Mouse (Mus musculus): ENCODE results near the gene Bnc2. TPM values are rescaled to one million over a fixed set of nuclear protein-coding genes. Genes with fewer than 3 reads are reported as not detected.

Gene Bnc2
- polyA plus RNA-seq, 1 experiment from 2014 or later: 17.2 TPM

DNA sequence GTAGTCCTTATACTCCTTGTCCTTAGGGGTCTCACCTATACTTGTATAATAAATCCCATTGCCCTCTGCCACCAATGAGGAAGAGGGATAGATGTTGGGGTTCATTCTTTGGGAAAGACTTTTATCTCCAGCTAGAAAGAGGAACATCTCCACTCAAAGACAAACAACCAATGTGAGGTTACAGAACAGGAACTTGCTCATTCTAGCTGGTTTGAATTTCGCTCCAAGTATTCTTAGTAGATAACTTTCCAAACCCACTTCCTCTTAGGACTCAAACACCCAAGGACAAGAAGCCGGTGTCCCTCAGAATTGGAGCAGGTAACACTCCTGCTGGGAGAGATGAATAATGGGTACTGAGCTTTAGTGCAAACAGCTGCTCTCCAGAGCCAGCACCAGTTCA is 315.1 kb downstream of the Bnc2 start:
- ATAC-seq (ENCODE audit: insufficient read depth, low FRiP score): no peak

DNA sequence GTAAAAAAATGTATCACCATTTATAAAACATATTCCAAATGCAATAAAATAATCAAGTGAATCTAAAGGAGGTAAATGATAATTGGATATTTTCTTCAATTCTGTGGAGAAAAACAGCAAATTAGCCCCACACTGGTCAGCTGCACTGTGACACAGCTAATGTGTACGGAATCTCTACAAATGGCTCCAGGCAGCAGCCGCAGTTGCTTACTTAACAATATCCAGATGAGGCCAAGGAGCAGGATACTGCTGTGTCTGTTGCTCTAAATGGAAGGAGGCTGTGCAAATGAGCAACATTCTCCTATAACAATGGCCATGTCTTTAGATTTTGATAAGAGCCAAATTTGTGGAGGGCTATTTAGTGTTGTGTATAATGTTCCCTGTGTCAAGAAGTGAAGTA is 316.9 kb downstream of the Bnc2 start:
- Histone ChIP-seq H3K4me2 (ENCODE audit: low read depth, low read length) (no peak overlapping the region), H3K36me3 (ENCODE audit: control insufficient read depth, insufficient read depth, low read length) (no peaks in the 10 kb centered on the region), H3K9me3 (replicated peaks; ENCODE audit: control insufficient read depth, low read length) (no peaks in the 10 kb centered on the region), H3K9ac (ENCODE audit: low read length) (no peak overlapping the region), H3K27ac (ENCODE audit: low read length) (no peak overlapping the region), H3K4me1 (ENCODE audit: control insufficient read depth, insufficient read depth, low read length) (peaks cover 7% of the 10 kb centered on the region; the same call in 1 of the 2 replicates), H3K27me3 (ENCODE audit: control insufficient read depth, insufficient read depth, low read length) (no peaks in the 10 kb centered on the region), H3K4me3 (replicated peaks; ENCODE audit: low read length) (no peak overlapping the region)
- 53% methylated on average over 2 of the region's 2 CpGs for WGBS
- no peak for ATAC-seq (ENCODE audit: insufficient read depth, low FRiP score)

More for the DNA sequence above, 315.1 kb downstream of the Bnc2 start:
- H3K4me3 ChIP-seq (replicated peaks; ENCODE audit: low read length): no peak overlapping the region
- no peak overlapping the region for H3K9ac ChIP-seq (ENCODE audit: low read length)
- 84% methylated on average over 2 of the region's 2 CpGs for WGBS
- H3K36me3 ChIP-seq (ENCODE audit: control insufficient read depth, insufficient read depth, low read length): no peaks in the 10 kb centered on the region
- H3K4me1 ChIP-seq (ENCODE audit: control insufficient read depth, insufficient read depth, low read length): peaks cover 7% of the 10 kb centered on the region; the same call in 1 of the 2 replicates
- H3K27ac ChIP-seq (ENCODE audit: low read length): no peak overlapping the region
- H3K4me2 ChIP-seq (ENCODE audit: low read depth, low read length): no peak overlapping the region
- no peaks in the 10 kb centered on the region for H3K9me3 ChIP-seq (replicated peaks; ENCODE audit: control insufficient read depth, low read length)
- H3K27me3 ChIP-seq (ENCODE audit: control insufficient read depth, insufficient read depth, low read length): no peaks in the 10 kb centered on the region

DNA sequence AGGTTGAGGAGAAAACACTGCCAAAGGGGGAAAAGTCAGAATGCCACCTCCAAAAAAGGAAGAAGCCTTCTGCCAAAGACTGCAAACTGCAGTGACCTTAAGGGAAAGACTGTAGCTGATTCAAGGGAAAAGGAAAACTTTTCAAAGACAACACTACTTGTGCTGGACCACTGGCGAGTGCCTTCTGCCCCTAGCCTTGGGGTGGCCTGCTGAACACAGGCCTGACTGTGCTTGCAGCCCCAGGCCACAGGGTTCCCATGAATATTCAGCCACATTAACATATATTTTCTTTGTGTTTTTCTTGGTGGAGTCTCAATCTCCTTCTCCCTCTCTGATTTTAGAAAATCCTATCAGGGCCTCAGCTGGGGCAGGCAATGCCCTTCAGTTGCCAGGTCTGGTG is 317.7 kb downstream of the Bnc2 start:
- Histone ChIP-seq H3K27ac (ENCODE audit: low read length) (no peak overlapping the region), H3K36me3 (ENCODE audit: control insufficient read depth, insufficient read depth, low read length) (no peaks in the 10 kb centered on the region), H3K27me3 (ENCODE audit: control insufficient read depth, insufficient read depth, low read length) (no peaks in the 10 kb centered on the region), H3K9ac (ENCODE audit: low read length) (no peak overlapping the region), H3K4me3 (replicated peaks; ENCODE audit: low read length) (no peak overlapping the region), H3K4me2 (ENCODE audit: low read depth, low read length) (no peak overlapping the region), H3K4me1 (ENCODE audit: control insufficient read depth, insufficient read depth, low read length) (peaks cover 3% of the 10 kb centered on the region; the same call in 1 of the 2 replicates), H3K9me3 (replicated peaks; ENCODE audit: control insufficient read depth, low read length) (no peaks in the 10 kb centered on the region)
- ATAC-seq (ENCODE audit: insufficient read depth, low FRiP score): no peak
- WGBS: 79% methylated on average over 1 of the region's 1 CpGs

DNA sequence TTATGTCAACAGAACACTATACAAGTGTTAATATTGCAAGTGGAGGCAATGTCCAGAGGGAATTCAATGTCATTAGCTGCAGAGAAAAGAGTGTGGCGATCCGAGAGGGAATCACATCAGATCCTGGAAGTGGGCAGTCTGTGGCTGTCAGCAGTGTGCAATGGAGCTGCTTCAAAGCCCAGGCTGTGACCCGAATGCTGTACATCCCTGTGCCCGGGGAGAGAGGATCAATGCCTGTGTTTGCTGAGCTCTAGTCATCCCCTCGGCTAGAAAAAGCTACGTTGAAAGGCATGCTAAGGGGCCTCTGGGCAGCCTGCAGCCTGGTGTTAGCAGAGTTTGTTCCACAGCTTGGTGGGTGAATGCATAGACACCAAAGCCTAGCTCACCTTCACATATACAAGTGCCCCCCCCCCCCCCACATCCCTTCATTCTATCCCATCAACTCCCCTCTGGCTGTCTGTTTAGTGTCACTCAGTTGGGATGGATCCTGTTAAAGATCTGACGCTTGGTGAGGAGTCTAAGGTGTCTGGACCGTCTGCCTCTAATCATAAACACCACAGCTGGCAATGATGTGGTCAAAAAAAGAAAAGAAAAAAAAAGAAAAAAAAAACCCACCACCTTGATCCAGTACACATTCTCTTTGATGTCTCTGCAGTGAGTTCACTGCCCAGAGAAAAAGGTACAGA is 318.5 kb downstream of the Bnc2 start:
- H3K27me3 ChIP-seq (ENCODE audit: control insufficient read depth, insufficient read depth, low read length): no peaks in the 10 kb centered on the region
- H3K9ac ChIP-seq (ENCODE audit: low read length): no peak overlapping the region
- H3K36me3 ChIP-seq (ENCODE audit: control insufficient read depth, insufficient read depth, low read length): no peaks in the 10 kb centered on the region
- no peak overlapping the region for H3K4me2 ChIP-seq (ENCODE audit: low read depth, low read length)
- no peak for ATAC-seq (ENCODE audit: insufficient read depth, low FRiP score)
- H3K27ac ChIP-seq (ENCODE audit: low read length): no peak overlapping the region
- WGBS: 35% methylated on average over 8 of the region's 8 CpGs
- no peaks in the 10 kb centered on the region for H3K9me3 ChIP-seq (replicated peaks; ENCODE audit: control insufficient read depth, low read length)
- H3K4me1 ChIP-seq (ENCODE audit: control insufficient read depth, insufficient read depth, low read length): no peaks in the 10 kb centered on the region
- no peak overlapping the region for H3K4me3 ChIP-seq (replicated peaks; ENCODE audit: low read length)

DNA sequence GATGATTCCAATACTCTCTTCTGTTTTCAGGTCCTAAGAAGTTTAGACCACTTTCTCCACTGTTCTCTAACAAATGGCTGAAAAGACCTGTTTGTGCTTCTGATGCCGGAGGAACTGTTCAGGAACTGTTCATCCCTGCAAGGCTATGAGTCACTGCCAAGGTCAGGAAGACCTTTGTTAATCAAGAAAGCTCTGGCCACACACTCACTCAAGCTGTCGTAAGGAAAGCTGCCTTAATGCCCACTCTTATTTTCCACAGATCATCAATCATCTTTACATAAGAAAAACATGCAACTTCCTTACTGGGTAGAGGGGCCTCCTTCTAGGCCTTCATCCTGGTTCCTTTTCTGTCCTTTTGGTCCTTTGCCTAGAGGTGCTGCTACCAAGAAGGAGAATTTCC is 322.4 kb downstream of the Bnc2 start:
- no peaks in the 10 kb centered on the region for H3K27me3 ChIP-seq (ENCODE audit: control insufficient read depth, insufficient read depth, low read length)
- no peaks in the 10 kb centered on the region for H3K36me3 ChIP-seq (ENCODE audit: control insufficient read depth, insufficient read depth, low read length)
- peaks cover 4% of the 10 kb centered on the region; the same call in 1 of the 2 replicates for H3K4me1 ChIP-seq (ENCODE audit: control insufficient read depth, insufficient read depth, low read length)
- no peak for ATAC-seq (ENCODE audit: insufficient read depth, low FRiP score)
- H3K9me3 ChIP-seq (replicated peaks; ENCODE audit: control insufficient read depth, low read length): no peaks in the 10 kb centered on the region
- no peak overlapping the region for H3K9ac ChIP-seq (ENCODE audit: low read length)
- H3K27ac ChIP-seq (ENCODE audit: low read length): no peak overlapping the region
- H3K4me2 ChIP-seq (ENCODE audit: low read depth, low read length): no peak overlapping the region
- WGBS: 29% methylated on average over 2 of the region's 2 CpGs
- no peak overlapping the region for H3K4me3 ChIP-seq (replicated peaks; ENCODE audit: low read length)

DNA sequence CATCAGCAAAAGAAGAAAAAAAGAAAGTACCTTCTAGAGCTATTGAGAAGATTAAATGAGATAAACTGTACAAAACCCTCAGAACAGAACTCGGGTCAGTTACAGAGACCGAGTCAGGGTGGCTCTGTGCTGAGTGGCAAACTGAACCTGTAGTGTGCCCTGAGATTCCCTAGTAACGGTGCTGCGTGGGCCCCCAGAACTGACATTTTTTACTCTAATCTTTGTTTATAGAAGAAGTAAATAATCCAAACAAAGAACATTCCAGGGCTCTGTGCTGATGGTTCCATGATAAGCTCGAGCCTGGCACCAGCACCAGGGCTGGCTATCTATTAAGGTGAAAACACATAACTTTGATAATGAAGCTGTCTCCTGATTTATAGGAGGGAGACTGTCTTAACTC is 325.5 kb downstream of the Bnc2 start:
- Histone ChIP-seq H3K36me3 (ENCODE audit: control insufficient read depth, insufficient read depth, low read length) (no peaks in the 10 kb centered on the region), H3K9ac (ENCODE audit: low read length) (no peak overlapping the region), H3K9me3 (replicated peaks; ENCODE audit: control insufficient read depth, low read length) (no peaks in the 10 kb centered on the region), H3K4me3 (replicated peaks; ENCODE audit: low read length) (no peak overlapping the region), H3K27ac (ENCODE audit: low read length) (no peak overlapping the region), H3K4me1 (ENCODE audit: control insufficient read depth, insufficient read depth, low read length) (peaks cover 4% of the 10 kb centered on the region; the same call in 1 of the 2 replicates), H3K4me2 (ENCODE audit: low read depth, low read length) (no peak overlapping the region), H3K27me3 (ENCODE audit: control insufficient read depth, insufficient read depth, low read length) (no peaks in the 10 kb centered on the region)
- ATAC-seq (ENCODE audit: insufficient read depth, low FRiP score): no peak
- WGBS: 15% methylated on average over 5 of the region's 5 CpGs

DNA sequence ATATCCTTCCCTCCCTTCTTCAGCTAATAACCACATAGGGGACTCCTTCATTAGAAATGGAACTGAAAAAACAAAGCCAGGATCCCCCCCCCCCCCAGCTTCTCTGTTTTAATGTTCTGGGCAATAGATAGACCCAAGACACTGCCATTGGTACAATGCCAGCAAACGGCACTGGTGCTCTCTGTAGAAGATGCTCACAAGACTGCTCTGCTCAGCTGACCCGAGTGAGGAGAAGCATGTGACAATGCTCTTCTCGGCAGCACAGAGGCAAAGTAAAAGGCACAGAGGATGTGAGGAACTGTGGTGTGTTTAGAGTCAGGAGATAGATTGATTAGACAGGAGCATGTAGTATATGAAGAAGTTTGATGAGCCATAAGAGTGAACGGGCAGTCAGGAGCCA is 335.9 kb downstream of the Bnc2 start:
- Histone ChIP-seq H3K4me3 (replicated peaks; ENCODE audit: low read length) (no peak overlapping the region), H3K9me3 (replicated peaks; ENCODE audit: control insufficient read depth, low read length) (no peaks in the 10 kb centered on the region), H3K27me3 (ENCODE audit: control insufficient read depth, insufficient read depth, low read length) (no peaks in the 10 kb centered on the region), H3K36me3 (ENCODE audit: control insufficient read depth, insufficient read depth, low read length) (no peaks in the 10 kb centered on the region), H3K4me2 (ENCODE audit: low read depth, low read length) (no peak overlapping the region), H3K9ac (ENCODE audit: low read length) (no peak overlapping the region), H3K27ac (ENCODE audit: low read length) (no peak overlapping the region), H3K4me1 (ENCODE audit: control insufficient read depth, insufficient read depth, low read length) (no peaks in the 10 kb centered on the region)
- ATAC-seq (ENCODE audit: insufficient read depth, low FRiP score): no peak
- 70% methylated on average over 4 of the region's 4 CpGs for WGBS

DNA sequence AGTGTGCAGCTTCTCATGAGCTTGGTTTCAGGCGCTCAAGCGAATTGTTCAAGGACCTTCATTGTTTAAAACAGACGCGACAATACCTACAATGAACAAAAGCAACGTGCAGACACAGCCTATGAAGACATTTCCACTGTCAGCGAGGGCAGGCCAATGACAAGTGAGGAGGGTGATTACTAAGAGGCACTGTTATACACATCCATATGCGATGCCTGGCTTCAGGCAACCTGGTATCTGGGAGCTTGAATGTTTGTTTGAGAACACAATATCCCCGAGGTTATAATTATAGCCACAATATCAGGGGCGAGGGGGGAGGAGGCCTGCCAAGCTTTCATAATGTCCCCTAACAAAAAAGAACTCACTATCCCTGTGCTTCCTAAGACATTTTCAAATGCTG is 343.1 kb downstream of the Bnc2 start:
- 68% methylated on average over 9 of the region's 9 CpGs for WGBS
- Histone ChIP-seq H3K27ac (ENCODE audit: low read length) (no peak overlapping the region), H3K9ac (ENCODE audit: low read length) (no peak overlapping the region), H3K27me3 (ENCODE audit: control insufficient read depth, insufficient read depth, low read length) (no peaks in the 10 kb centered on the region), H3K4me2 (ENCODE audit: low read depth, low read length) (no peak overlapping the region), H3K36me3 (ENCODE audit: control insufficient read depth, insufficient read depth, low read length) (no peaks in the 10 kb centered on the region), H3K4me3 (replicated peaks; ENCODE audit: low read length) (no peak overlapping the region), H3K4me1 (ENCODE audit: control insufficient read depth, insufficient read depth, low read length) (no peaks in the 10 kb centered on the region), H3K9me3 (replicated peaks; ENCODE audit: control insufficient read depth, low read length) (no peaks in the 10 kb centered on the region)
- no peak for ATAC-seq (ENCODE audit: insufficient read depth, low FRiP score)

DNA sequence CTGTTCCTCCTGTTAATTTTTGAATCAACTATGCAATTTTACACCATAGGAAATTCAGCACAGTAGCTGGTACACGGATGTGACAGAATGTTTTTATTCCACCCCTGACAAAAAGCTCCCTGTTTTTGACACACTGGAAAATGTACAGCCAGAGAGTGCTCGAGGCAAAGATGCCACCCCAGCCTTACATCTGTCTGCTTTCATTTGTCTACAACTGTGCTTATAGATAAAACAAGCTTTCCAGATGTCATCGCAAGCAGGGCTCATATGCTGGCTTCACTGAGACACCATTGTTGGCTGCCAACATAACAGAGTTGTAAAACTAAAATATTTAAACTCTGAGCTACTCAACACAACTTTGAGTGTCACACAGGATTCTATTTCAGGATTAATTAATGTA is 343.6 kb downstream of the Bnc2 start:
- Histone ChIP-seq H3K9me3 (replicated peaks; ENCODE audit: control insufficient read depth, low read length) (no peaks in the 10 kb centered on the region), H3K27ac (ENCODE audit: low read length) (no peak overlapping the region), H3K9ac (ENCODE audit: low read length) (no peak overlapping the region), H3K27me3 (ENCODE audit: control insufficient read depth, insufficient read depth, low read length) (no peaks in the 10 kb centered on the region), H3K4me1 (ENCODE audit: control insufficient read depth, insufficient read depth, low read length) (no peaks in the 10 kb centered on the region), H3K36me3 (ENCODE audit: control insufficient read depth, insufficient read depth, low read length) (no peaks in the 10 kb centered on the region), H3K4me2 (ENCODE audit: low read depth, low read length) (no peak overlapping the region), H3K4me3 (replicated peaks; ENCODE audit: low read length) (no peak overlapping the region)
- no peak for ATAC-seq (ENCODE audit: insufficient read depth, low FRiP score)
- 57% methylated on average over 3 of the region's 3 CpGs for WGBS
